Mouse (Mus musculus) kidney, adult 2 months (tissue): ENCODE data around the gene Scd2.

ENCODE experiments used
- CTCF ChIP-seq: fragments of 200-500 bp; conservative IDR thresholded peaks from 2 replicates; pipeline ENCODE4 v1.5.1; 2011; ENCODE audit warnings: low read depth, mild to moderate bottlenecking, control low read depth, low read length, moderate library complexity, mixed read lengths; ENCODE audit not compliant: insufficient read depth, insufficient read length
- POLR2A ChIP-seq: fragments of 200-500 bp; IDR thresholded peaks from one replicate; pipeline ENCODE4 v1.6.1; 2011; ENCODE audit warnings: low read depth, low read length, control low read depth

- 0 out of 2 replicates have a peak, but pooled peaks have one; percentile 3 for TF ChIP-seq CTCF
- no peak for TF ChIP-seq POLR2A
Observed at GRCm38 (mm10) chr19:44266458-44266823, 27.0 kb upstream of the Scd2 start.
